Mouse (Mus musculus) gastrocnemius, adult 2 months (tissue): Measurements from ENCODE around the gene Sirpb1b. TPM values are rescaled to one million over a fixed set of nuclear protein-coding genes. Genes with fewer than 3 reads are reported as not detected.
"Not testable (repeated sequence)": the region's sequence is repeated elsewhere in the genome, so short reads cannot be mapped to it uniquely, and the experiment has no call there.

Experiments used
- DNase-seq: peaks from one replicate; pipeline ENCODE4 v3.0.0; 2022
- H3K27ac ChIP-seq: fragments of 200-600 bp; 2 replicates; pipeline ENCODE4 v1.8.1; 2022; ENCODE audit warnings: mild to moderate bottlenecking
- H3K4me3 ChIP-seq: fragments of 200-600 bp; 2 replicates; pipeline ENCODE4 v1.8.1; 2022; ENCODE audit warnings: mild to moderate bottlenecking, moderate library complexity
- CTCF ChIP-seq: fragments of 200-600 bp; IDR thresholded peaks from 2 replicates; pipeline ENCODE4 v1.8.1; 2022; ENCODE audit warnings: antibody characterized with exemption, mild to moderate bottlenecking, moderate library complexity
- intact Hi-C: fragments of 180-260 bp; cut with DNase I; formaldehyde crosslinking; loops from one replicate; pipeline ENCODE4 v1.15.1; 2025
- long read RNA-seq, 2 experiments: library from polyadenylated mRNA; stranded (forward); transcript quantifications; one replicate each; pipeline ENCODE4 v2.0.0; 2021
- total RNA-seq, 2 experiments: library from RNA; stranded (reverse); gene quantifications; 2 replicates each; pipeline ENCODE4 v1.2.3; 2021

Gene Sirpb1b
- total RNA-seq = not detected
- long read RNA-seq, experiment 1 = 0 reads
- long read RNA-seq, experiment 2 = 0 reads

DNA sequence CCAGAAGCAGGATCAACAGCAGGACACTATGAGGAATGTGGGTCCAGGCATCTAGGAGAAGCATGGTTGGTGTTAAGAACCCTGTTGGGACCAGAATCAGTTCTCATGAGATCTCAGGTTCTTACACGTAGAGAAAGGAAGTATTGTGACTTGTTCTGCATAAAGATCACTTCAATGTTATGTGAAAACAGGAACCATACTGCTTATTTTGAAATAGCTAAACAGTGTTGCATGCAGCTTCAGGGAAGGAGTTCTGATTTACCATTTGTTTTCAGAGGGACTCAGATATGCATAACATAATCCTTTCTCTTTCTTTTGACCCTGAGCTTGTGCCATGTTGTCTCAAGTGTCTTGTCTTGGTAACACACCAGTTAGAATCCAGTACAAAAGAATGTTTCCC lies at the start of gene Sirpb1b:
TSS of gene Sirpb1b (minus strand) at position 179 of the 400 bp plus-strand sequence.
- intact Hi-C loops, H3K27ac ChIP-seq, H3K4me3 ChIP-seq, DNase-seq: not testable (repeated sequence)

GRCm38 (mm10) chr3:15590377-15591117 lies 15.7 kb upstream of the Sirpb1b start:
- H3K4me3 ChIP-seq, DNase-seq, H3K27ac ChIP-seq, intact Hi-C loops: not testable (repeated sequence)

DNA sequence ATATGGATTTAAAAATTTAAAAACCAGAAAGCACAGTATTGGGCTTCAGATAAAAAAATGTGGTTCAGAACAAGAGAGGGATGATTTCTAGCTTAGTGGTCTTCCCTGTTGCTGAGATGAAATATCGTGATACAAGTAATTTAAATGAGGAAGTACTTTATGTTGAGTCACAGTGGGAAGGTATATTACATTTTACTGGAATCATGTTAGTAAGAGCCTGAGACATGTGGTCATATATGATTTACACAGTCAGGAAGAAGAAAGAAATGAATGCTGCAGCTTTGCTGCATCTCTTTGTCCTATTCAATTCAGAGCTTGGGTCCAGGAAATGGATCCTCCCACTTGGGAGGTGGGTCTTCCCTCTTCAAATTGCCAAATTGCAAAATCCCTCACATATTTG lies 11.8 kb upstream of the Sirpb1b start:
- H3K27ac ChIP-seq, DNase-seq, intact Hi-C loops, H3K4me3 ChIP-seq: not testable (repeated sequence)

- intact Hi-C loops = no loop called here
- TF ChIP-seq CTCF = no peak
- H3K27ac ChIP-seq = no peak overlapping the region
- no peak overlapping the region for H3K4me3 ChIP-seq
- no peak for DNase-seq
Observed at GRCm38 (mm10) chr3:15583452-15583851, 8.6 kb upstream of the Sirpb1b start.

GRCm38 (mm10) chr3:15582948-15583347 lies 8.1 kb upstream of the Sirpb1b start:
- DNase-seq, intact Hi-C loops, H3K4me3 ChIP-seq, H3K27ac ChIP-seq: not testable (repeated sequence)

DNA sequence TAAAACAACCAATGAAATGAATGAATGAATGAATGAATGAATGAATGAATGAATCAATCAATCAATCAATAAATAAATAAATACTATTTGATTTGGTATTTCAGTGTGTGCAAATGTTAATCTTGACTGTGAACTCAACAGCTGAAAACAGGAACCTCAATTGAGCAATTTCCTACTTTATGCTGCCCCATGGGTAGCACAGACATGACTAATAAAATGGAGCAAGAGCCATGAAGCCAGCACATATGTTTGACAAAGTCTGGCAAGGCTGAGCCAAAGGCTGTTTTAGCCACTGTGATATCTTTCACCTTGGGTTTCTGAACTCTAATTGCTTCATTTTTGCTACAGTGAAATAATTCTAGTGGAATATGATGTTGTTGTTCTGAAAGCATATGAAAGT lies 1.6 kb upstream of the Sirpb1b start:
- not testable (repeated sequence) for H3K4me3 ChIP-seq, H3K27ac ChIP-seq, DNase-seq
- intact Hi-C loops = loop anchor here (1.0 kb wide), 1 partner anchor 271 kb away; no protein-coding TSS in a partner anchor

- intact Hi-C loops = no loop called here
- no peak for TF ChIP-seq CTCF
- Histone ChIP-seq H3K4me3 (no peak overlapping the region), H3K27ac (no peak overlapping the region)
- DNase-seq = no peak
Observed at GRCm38 (mm10) chr3:15528589-15528988, 46.3 kb downstream of the Sirpb1b start.

- DNase-seq, H3K4me3 ChIP-seq, H3K27ac ChIP-seq, intact Hi-C loops: not testable (repeated sequence)
Observed at GRCm38 (mm10) chr3:15513608-15514007, 61.3 kb downstream of the Sirpb1b start.

GRCm38 (mm10) chr3:15507792-15508321 lies 67.0 kb downstream of the Sirpb1b start:
- intact Hi-C loops, H3K4me3 ChIP-seq, H3K27ac ChIP-seq, DNase-seq: not testable (repeated sequence)

DNA sequence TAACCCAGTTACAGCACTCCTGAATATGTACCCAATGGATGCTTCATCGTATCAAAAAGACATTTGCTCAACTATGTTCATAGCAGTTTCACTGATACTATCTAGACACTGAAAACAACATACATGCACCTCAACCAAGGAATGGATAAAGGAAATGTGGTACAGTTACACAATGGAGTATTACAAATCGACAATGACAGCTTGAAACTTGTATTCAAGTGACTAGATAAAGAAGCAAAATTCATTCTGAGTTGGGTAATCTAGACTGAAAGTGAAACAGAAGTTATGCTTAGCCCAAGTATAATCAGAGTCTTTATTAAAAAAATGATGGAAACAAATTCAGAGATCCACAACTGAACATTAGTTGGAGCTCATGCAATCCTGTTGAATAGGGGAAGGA lies 100.0 kb downstream of the Sirpb1b start:
- intact Hi-C loops, DNase-seq: not testable (repeated sequence)

DNA sequence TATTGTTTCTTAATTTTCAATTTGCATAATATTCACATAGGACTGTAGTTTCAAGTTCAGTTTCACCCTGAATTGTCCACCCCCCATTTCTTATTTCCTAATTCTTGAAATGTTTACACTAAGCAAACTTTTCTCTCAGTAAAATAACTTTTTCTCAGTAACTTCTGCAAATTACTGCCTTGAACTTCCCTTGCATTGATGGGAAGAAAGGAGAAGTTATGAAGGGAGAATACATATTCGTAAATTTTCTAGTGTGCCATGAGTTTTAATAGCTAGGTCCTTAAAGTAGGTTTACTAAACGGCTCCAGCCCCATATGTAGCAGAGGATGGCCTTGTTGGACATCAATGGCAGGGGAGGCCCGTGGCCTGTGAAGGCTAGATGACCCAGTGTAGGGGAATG lies 104.7 kb downstream of the Sirpb1b start:
- H3K4me3 ChIP-seq, intact Hi-C loops, DNase-seq, H3K27ac ChIP-seq: not testable (repeated sequence)

More for the DNA sequence above, 100.0 kb downstream of the Sirpb1b start:
- H3K27ac ChIP-seq, H3K4me3 ChIP-seq: not testable (repeated sequence)

Other genes starting within 250 kb of the Sirpb1b start
- not detected for gene Gm9733, start 242.8 kb downstream of the Sirpb1b start, total RNA-seq
- gene Sirpb1a, start 148.5 kb downstream of the Sirpb1b start, total RNA-seq = not detected